Comparison of ENCODE assay signal across 11 mouse cellular contexts in genomic region chr9:45572787-45573492, GRCm38 (mm10).
A peak's percentile ranks its signal among the peaks of the same experiment; 100 is the strongest.
DNase-seq lines count a peak whose midpoint lies in the region; ATAC-seq and TF ChIP-seq lines count a peak whose summit lies in the region.
"Had no signal": no experiment of that assay in that cellular context is flagged by ENCODE, and none has a peak within 500 bp of the region (broad histone marks: within the 10 kb centered on the region; RNA-seq: fewer than 3 reads in every experiment).

No protein-coding gene starts in this region.

- H3K4me1 ChIP-seq in forebrain, embryonic 16.5 days (replicated peaks; ENCODE audit: control insufficient read depth, insufficient read depth, low read length): peaks cover 18% of the 10 kb centered on the region
- H3K4me1 ChIP-seq in forebrain, embryonic 12.5 days: peaks cover 11% of the 10 kb centered on the region
- H3K4me1 ChIP-seq in lung, embryonic 15.5 days: peaks cover 23% of the 10 kb centered on the region
- no peaks in the 10 kb centered on the region for H3K4me1 ChIP-seq in stomach, postnatal 0 days (replicated peaks; ENCODE audit: control insufficient read depth, insufficient read depth)
- H3K4me1 ChIP-seq: embryonic facial prominence, embryonic 13.5 days had no signal

- peak; percentile 13 for DNase-seq in urinary bladder, postnatal 14 days (ENCODE audit: low spot score)
- DNase-seq in urinary bladder, postnatal 25 days (ENCODE audit: low spot score): no peak
- DNase-seq in stomach, postnatal 0 days (ENCODE audit: low spot score): peak; percentile 22
- no peak for DNase-seq in adrenal gland, adult (ENCODE audit: inconsistent age in 2 of 2, low spot score in 1 of 2)
- no peak for DNase-seq in cerebellum, adult 9-11 months

- H3K9ac ChIP-seq in forebrain, embryonic 16.5 days (replicated peaks; ENCODE audit: low read depth, low read length): no peak overlapping the region; the same call in 1 of the 2 replicates
- H3K9ac ChIP-seq in forebrain, embryonic 12.5 days: no peak overlapping the region; the same call in 1 of the 2 replicates
- H3K9ac ChIP-seq in lung, embryonic 15.5 days: no peak overlapping the region
- no peak overlapping the region for H3K9ac ChIP-seq in stomach, postnatal 0 days (ENCODE audit: low read length)
- H3K9ac ChIP-seq: embryonic facial prominence, embryonic 13.5 days; neural tube, embryonic 12.5 days had no signal

- TF ChIP-seq EP300 in stomach, postnatal 0 days (optimal IDR thresholded peaks at IDR 0.05): no peak

- no peak overlapping the region for H3K4me3 ChIP-seq in forebrain, embryonic 16.5 days (replicated peaks; ENCODE audit: low read length)
- H3K4me3 ChIP-seq in forebrain, embryonic 12.5 days (replicated peaks): no peak overlapping the region
- no peak overlapping the region for H3K4me3 ChIP-seq in lung, embryonic 15.5 days
- no peak overlapping the region for H3K4me3 ChIP-seq in stomach, postnatal 0 days (ENCODE audit: low read depth, low read length)
- H3K4me3 ChIP-seq: embryonic facial prominence, embryonic 13.5 days; limb, embryonic 10.5 days; neural tube, embryonic 12.5 days had no signal

- H3K27me3 ChIP-seq in forebrain, embryonic 16.5 days (replicated peaks; ENCODE audit: control insufficient read depth, insufficient read depth, low read length): no peaks in the 10 kb centered on the region
- 0 out of 2 replicates have a peak, but pooled peaks cover 5% of the 10 kb centered on the region for H3K27me3 ChIP-seq in forebrain, embryonic 12.5 days
- no peaks in the 10 kb centered on the region for H3K27me3 ChIP-seq in lung, embryonic 15.5 days
- no peaks in the 10 kb centered on the region for H3K27me3 ChIP-seq in stomach, postnatal 0 days (ENCODE audit: control insufficient read depth, insufficient read depth, low read length)
- H3K27me3 ChIP-seq: embryonic facial prominence, embryonic 13.5 days; neural tube, embryonic 12.5 days had no signal

- 30% methylated on average over 9 of the region's 9 CpGs for WGBS in forebrain, embryonic 16.5 days
- 39% methylated on average over 9 of the region's 9 CpGs for WGBS in forebrain, embryonic 12.5 days
- 13% methylated on average over 9 of the region's 9 CpGs for WGBS in lung, embryonic 15.5 days
- 32% methylated on average over 9 of the region's 9 CpGs for WGBS in stomach, postnatal 0 days

- no peaks in the 10 kb centered on the region for H3K9me3 ChIP-seq in forebrain, embryonic 16.5 days (ENCODE audit: control insufficient read depth, low read length)
- no peaks in the 10 kb centered on the region for H3K9me3 ChIP-seq in forebrain, embryonic 12.5 days
- H3K9me3 ChIP-seq in lung, embryonic 15.5 days: no peaks in the 10 kb centered on the region
- H3K9me3 ChIP-seq in stomach, postnatal 0 days (ENCODE audit: control insufficient read depth, low read length): no peaks in the 10 kb centered on the region
- H3K9me3 ChIP-seq: embryonic facial prominence, embryonic 13.5 days; limb, embryonic 10.5 days; neural tube, embryonic 12.5 days had no signal

- no peak for TF ChIP-seq CTCF in stomach, postnatal 0 days (IDR thresholded peaks at IDR 0.05; ENCODE audit: low read depth)

- no peak overlapping the region for H3K4me2 ChIP-seq in forebrain, embryonic 16.5 days (ENCODE audit: low read length)
- H3K4me2 ChIP-seq in forebrain, embryonic 12.5 days: no peak overlapping the region
- no peak overlapping the region for H3K4me2 ChIP-seq in lung, embryonic 15.5 days
- no peak overlapping the region for H3K4me2 ChIP-seq in stomach, postnatal 0 days (replicated peaks; ENCODE audit: low read depth)
- H3K4me2 ChIP-seq: embryonic facial prominence, embryonic 13.5 days; neural tube, embryonic 12.5 days had no signal

- no peak for ATAC-seq in forebrain, embryonic 16.5 days
- ATAC-seq in forebrain, embryonic 12.5 days (ENCODE audit: low FRiP score): no peak
- ATAC-seq in lung, embryonic 15.5 days (ENCODE audit: borderline replicate concordance, extremely low read depth, low FRiP score, low TSS enrichment): peak; percentile 66; the same call in 1 of the 2 replicates
- ATAC-seq in stomach, postnatal 0 days (ENCODE audit: low FRiP score, low TSS enrichment): peak; percentile 47; the same call in 1 of the 2 replicates

- 0 out of 2 replicates have a peak overlapping the region, but pooled peaks have one; percentile 8 for H3K27ac ChIP-seq in forebrain, embryonic 16.5 days (ENCODE audit: low read length)
- no peak overlapping the region for H3K27ac ChIP-seq in forebrain, embryonic 12.5 days
- peak overlapping the region; percentile 76 for H3K27ac ChIP-seq in lung, embryonic 15.5 days
- 0 out of 2 replicates have a peak overlapping the region, but pooled peaks have one; percentile 40 for H3K27ac ChIP-seq in stomach, postnatal 0 days (replicated peaks)
- H3K27ac ChIP-seq: embryonic facial prominence, embryonic 13.5 days; limb, embryonic 10.5 days; neural tube, embryonic 12.5 days had no signal

- no peaks in the 10 kb centered on the region for H3K36me3 ChIP-seq in forebrain, embryonic 16.5 days (ENCODE audit: control insufficient read depth, insufficient read depth)
- H3K36me3 ChIP-seq in forebrain, embryonic 12.5 days (replicated peaks): no peaks in the 10 kb centered on the region
- no peaks in the 10 kb centered on the region for H3K36me3 ChIP-seq in lung, embryonic 15.5 days
- no peaks in the 10 kb centered on the region for H3K36me3 ChIP-seq in stomach, postnatal 0 days (ENCODE audit: control insufficient read depth, insufficient read depth, low read length)
- H3K36me3 ChIP-seq: embryonic facial prominence, embryonic 13.5 days; limb, embryonic 10.5 days; neural tube, embryonic 12.5 days had no signal

Comparison
In these comparisons a context has a peak if more than half of its experiments do, and no peak if none do; other contexts are left out.
1. DNase-seq: peak in urinary bladder, postnatal 14 days (single experiment) and stomach, postnatal 0 days (single experiment); none in urinary bladder, postnatal 25 days (single experiment), adrenal gland, adult (0 of 2) and cerebellum, adult 9-11 months (single experiment).
2. ATAC-seq: peak in lung, embryonic 15.5 days (single experiment) and stomach, postnatal 0 days (single experiment); none in forebrain, embryonic 16.5 days (single experiment) and forebrain, embryonic 12.5 days (single experiment).